Mouse (Mus musculus) monocyte, adult 2 months (primary cell): Measurements from ENCODE around the gene Twf1.
A peak's percentile ranks its signal among the peaks of the same experiment; 100 is the strongest.

Experiments
- DNase-seq, 2 experiments: peaks; one replicate each; pipeline ENCODE4 v3.0.0; 2022; ENCODE audit warnings: low spot score in 2 of 2, low read depth in 1 of 2

The Twf1 gene

DNA sequence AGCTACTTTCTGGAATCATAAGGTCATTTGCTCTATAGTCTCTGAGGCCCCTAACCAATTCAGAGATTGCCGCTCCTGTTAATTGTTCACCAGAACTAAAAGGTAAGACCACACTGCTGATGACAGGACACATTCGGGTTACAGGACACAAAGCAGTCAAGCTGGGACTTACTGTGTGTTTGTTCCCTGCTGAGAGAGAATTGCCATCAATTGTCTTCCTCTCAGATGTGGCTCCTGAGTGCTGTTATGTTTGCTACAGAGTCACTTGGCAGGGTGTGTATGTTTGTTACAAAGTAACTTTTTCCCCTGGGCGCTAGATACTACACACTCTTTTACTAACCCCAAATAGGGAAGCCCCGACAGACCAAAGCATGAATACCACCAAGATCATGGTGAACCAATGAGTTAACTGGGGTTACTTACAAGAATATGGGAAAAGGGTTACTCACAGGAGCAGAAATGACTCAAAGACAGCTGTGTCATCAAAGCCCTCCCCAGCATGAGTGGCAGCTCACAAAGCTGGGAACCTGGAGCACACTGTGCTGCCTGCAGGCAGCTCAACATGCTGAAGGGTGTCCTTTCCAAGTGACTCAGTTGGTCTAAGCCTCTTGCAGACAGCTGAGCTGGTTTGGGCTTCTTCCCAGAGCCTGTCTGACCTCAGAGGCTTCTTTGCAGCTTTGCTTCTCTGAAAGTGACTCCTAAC is 15.0 kb downstream of the Twf1 start:
- DNase-seq: no peak

GRCm38 (mm10) chr15:94572746-94573145 is 16.9 kb downstream of the Twf1 start:
- no peak for DNase-seq

DNA sequence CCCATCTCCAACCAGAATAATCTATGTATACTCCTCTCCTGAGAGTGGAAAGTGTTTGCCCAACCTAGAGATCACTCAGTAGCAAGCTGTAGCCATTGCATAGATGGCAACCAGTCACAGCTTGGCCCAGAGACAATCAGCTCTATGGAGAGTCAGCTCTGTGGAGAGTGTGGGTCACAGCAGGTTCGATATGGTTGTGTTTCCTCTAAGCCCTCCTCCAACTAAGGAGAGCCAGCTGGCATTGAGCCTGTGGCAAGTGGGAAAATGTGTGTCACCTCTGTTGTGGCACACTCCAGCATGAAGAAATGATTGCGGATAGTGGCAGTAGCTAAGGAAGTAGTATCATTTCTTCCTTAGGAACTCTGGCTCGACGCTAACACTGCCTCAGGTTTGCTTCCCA is 18.2 kb downstream of the Twf1 start:
- no peak for DNase-seq

GRCm38 (mm10) chr15:94568496-94569182 is 21.1 kb downstream of the Twf1 start:
- DNase-seq: no peak

DNA sequence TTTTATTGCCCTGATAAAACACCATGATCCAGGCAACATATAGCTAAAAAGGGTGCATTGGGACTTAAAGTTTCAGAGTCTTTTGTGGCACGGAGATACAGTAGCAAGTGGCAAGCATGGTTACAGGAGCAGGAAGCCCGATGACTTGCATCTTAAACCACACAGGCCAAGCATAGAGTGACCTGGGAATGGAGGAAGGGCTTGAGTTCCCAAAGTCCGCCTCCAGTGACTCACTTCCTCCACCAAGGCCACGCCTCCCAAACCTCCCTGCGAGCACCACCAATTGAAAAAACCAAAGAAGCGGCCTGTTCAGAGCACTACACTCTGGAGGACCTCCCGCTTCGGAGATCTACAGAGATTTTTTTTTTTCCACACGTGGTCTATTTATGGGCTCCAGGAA is 23.8 kb downstream of the Twf1 start:
- DNase-seq: peak; percentile 13 to 38

DNA sequence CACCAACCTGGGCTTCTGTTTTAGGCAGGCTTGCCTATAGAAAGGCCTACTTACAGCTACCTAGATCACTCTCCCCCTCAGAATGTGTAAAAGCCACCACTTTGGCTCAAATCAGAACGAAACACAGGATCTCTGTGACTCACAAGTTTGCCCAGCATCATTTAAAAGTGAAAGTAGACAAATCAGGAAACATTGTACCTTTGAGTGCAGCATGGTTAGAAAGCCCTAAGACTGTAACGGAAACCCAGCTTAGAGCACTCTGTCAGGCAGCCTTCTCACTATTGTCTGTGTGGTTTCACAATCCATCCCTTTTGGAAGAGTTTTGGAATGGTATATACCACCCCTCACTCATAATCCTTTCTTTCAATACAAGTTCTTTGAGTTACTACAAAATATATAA is 24.8 kb downstream of the Twf1 start:
- DNase-seq: no peak

DNA sequence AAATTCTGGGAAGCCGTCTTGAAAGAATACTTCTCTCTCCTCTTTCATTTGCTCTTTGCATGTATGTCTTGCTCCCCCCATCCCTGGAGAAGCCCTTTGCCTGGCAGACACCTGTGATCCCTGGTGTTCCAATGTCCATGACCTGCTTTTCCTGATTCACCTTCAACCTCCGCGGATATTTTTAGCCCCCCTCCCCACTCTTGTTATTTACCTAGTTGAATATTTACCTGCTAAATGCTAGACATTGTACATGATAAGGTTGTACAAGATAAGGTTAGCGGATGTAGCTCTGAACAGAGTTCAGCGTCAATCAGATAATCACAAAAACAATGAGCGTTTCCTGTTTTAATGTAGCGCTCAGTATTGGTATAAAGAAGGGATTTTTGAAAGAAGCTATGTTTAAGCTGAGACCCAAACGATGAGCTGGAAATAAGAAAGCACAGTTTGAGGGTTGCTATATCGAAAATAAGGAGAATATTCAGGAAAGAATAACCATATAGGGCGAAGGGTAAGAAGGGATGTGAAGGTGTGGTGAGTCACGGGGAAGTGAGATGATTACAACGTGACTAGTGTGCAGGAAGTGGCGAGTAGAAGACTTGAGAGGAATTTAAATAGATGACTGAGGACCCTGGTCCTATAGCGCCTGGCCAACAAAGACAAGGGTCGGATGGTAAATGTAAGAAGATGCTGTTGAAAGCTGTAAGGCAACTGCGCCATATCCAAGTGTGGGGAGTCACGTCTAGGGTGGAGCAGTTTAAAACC is 30.6 kb downstream of the Twf1 start:
- DNase-seq: no peak

- peak; percentile 34 to 74 for DNase-seq
These were observed 32.2 kb downstream of the Twf1 start for GRCm38 (mm10) chr15:94557442-94557841.

DNA sequence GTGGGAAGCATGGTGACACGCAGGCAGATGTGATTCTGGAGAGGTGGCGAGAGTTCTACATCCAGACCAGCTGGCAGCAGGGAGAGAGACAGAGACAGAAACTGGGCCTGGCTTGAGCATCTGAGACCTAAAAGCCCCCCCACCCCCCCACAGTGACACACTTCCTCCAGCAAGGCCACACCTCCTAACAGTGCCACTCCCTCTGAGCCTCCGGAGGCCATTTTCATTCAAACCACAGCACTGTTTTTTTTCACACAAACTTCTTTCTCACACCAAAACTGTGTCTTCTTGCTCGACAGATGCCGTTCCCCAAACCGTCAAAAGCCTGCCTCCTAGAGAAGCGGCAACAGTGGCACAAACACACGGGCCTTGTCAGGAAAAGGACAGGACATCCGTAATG is 36.2 kb downstream of the Twf1 start:
- DNase-seq: no peak

GRCm38 (mm10) chr15:94544844-94545243 is 44.8 kb downstream of the Twf1 start:
- peak; percentile 11 to 22 for DNase-seq

GRCm38 (mm10) chr15:94544052-94544636 is 45.5 kb downstream of the Twf1 start:
- DNase-seq: no peak

DNA sequence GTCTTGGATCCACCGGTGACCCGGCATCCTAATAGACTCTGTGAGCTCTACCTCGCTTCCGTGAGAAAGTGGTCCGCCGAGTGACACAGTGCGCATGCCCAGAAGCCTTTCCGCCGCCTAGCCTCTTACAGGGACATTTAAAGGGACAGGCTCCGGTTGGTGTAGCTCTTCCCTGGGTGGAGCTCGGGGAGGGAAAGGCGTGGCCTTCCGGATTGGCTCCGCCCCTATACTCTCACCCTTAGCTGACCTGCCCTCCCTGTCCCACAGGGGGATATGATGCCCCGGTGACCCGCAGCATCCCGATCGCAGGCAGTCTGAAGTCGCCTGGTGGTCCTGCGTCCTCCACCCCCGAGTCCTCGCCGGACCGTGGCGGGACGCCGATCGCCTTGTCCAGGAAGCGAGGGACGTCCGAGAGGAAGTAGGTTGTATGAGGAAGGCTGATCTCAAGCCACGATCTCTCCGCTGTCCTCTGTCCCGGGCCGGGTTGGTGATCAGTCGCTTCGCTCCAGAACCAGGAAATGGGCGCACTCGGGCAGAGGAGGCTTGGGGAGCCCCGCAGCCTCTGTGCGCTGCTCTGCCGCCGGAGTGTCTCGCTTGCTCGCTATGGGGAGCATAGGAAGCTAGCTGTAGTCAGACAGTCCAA is 46.2 kb downstream of the Twf1 start, which contains the start of the genes Pus7l and Irak4:
Gene Pus7l (minus strand): TSS at position 139 of the 643 bp plus-strand sequence.
Gene Irak4 (plus strand): TSS at position 235 of the 643 bp plus-strand sequence.
- DNase-seq: peak; percentile 87 to 95

- DNase-seq: no peak
These were observed 46.9 kb downstream of the Twf1 start for GRCm38 (mm10) chr15:94542567-94543408.

GRCm38 (mm10) chr15:94539296-94539695 is 50.4 kb downstream of the Twf1 start:
- DNase-seq: no peak

DNA sequence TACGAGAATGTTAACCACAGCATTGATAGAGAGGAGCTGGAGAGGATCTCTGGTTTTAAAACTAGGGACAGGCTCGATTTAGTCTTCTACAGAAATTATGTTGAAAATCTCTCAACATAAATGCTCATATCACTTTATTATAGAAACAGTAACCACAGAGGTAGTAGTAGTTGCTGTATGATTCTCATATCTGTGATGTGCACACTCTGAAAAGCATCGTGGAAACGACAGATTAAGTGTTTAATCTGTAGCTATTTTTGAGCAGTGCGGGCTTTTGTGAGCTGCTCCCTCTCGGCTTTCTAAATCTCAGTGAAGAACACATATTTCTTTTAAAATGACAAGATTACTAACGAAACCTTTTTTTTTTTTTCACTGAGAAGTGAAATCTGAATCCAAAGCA is 54.2 kb downstream of the Twf1 start:
- DNase-seq: no peak

DNA sequence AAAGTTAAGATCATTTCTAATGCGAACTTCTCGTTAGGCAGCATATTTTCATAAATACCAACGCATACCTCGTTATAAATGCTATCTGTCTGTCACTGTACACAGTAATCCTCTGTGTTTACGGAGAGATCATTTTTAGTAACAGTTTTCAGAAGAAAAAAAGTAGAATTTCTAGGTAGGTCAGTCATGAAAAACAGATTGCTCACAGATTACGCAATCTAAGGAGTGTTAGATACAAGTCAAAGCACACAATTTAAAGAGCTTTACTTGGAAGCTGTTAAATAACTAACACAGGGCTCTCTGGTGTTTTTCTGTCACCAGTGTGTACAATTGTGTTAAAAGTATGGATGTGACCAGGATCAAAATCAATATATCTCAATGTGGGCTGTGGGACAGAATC is 56.7 kb downstream of the Twf1 start:
- DNase-seq: no peak

DNA sequence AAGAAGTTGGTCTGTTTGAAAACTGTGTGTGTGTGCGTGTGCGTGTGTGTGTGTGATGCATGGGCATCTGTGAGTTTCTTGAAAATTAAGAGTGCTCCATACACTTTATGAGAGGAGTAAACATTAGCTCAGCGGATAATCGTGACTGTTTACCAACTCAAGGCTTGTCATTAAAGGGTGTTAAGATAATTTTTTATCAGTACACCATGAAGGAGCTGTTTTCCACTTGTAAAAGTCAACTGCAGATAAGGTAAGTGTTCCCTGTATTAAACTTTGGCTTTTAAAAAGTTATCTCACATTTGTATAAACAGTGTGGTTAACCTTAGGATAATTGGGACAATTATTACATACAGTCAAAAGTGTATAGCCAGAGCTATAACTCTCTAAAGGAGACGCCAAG is 57.4 kb downstream of the Twf1 start:
- DNase-seq: no peak

- DNase-seq: no peak
These were observed 59.2 kb downstream of the Twf1 start for GRCm38 (mm10) chr15:94530519-94530918.
